Mouse (Mus musculus): ENCODE results near the gene Mrpl54. TPM values are rescaled to one million over a fixed set of nuclear protein-coding genes. Genes with fewer than 3 reads are reported as not detected.

Gene Mrpl54
- polyA plus RNA-seq, 1 experiment from 2014 or later, result 240 TPM

GRCm38 (mm10) chr10:81284189-81284588 is 17.5 kb upstream of the Mrpl54 start:
- WGBS, result 50% methylated on average over 6 of the region's 6 CpGs
- no peak overlapping the region for H3K27ac ChIP-seq (ENCODE audit: low read depth, low read length)
- H3K9me3 ChIP-seq (ENCODE audit: control insufficient read depth, low read length), result no peaks in the 10 kb centered on the region
- no peak for ATAC-seq (ENCODE audit: low FRiP score, low TSS enrichment)
- peaks cover 24% of the 10 kb centered on the region for H3K27me3 ChIP-seq (ENCODE audit: control insufficient read depth, insufficient read depth, low read length)
- H3K4me2 ChIP-seq (replicated peaks; ENCODE audit: low read depth, low read length), result peak overlapping the region; percentile 85; the same call in 1 of the 2 replicates
- H3K4me1 ChIP-seq (ENCODE audit: control insufficient read depth, insufficient read depth, low read length), result peaks cover 16% of the 10 kb centered on the region; the same call in 1 of the 2 replicates
- H3K36me3 ChIP-seq (ENCODE audit: control insufficient read depth, insufficient read depth, low read length), result no peaks in the 10 kb centered on the region
- peak overlapping the region; percentile 52; the same call in 1 of the 2 replicates for H3K4me3 ChIP-seq (ENCODE audit: low read length)
- H3K9ac ChIP-seq (ENCODE audit: low read depth, low read length), result peak overlapping the region; percentile 34; the same call in 1 of the 2 replicates

- WGBS, result 24% methylated on average over 10 of the region's 10 CpGs
- no peak for ATAC-seq (ENCODE audit: low FRiP score, low TSS enrichment)
- Histone ChIP-seq H3K27me3 (ENCODE audit: control insufficient read depth, insufficient read depth, low read length) (peaks cover 13% of the 10 kb centered on the region), H3K4me2 (replicated peaks; ENCODE audit: low read depth, low read length) (no peak overlapping the region), H3K9ac (ENCODE audit: low read depth, low read length) (no peak overlapping the region), H3K9me3 (ENCODE audit: control insufficient read depth, low read length) (no peaks in the 10 kb centered on the region), H3K4me1 (ENCODE audit: control insufficient read depth, insufficient read depth, low read length) (peaks cover 3% of the 10 kb centered on the region; the same call in 1 of the 2 replicates), H3K27ac (ENCODE audit: low read depth, low read length) (no peak overlapping the region), H3K36me3 (ENCODE audit: control insufficient read depth, insufficient read depth, low read length) (no peaks in the 10 kb centered on the region), H3K4me3 (ENCODE audit: low read length) (no peak overlapping the region)
Measured at GRCm38 (mm10) chr10:81279496-81279895, 12.8 kb upstream of the Mrpl54 start.

- H3K36me3 ChIP-seq (ENCODE audit: control insufficient read depth, insufficient read depth, low read length), result peaks cover 10% of the 10 kb centered on the region
- no peaks in the 10 kb centered on the region for H3K27me3 ChIP-seq (ENCODE audit: control insufficient read depth, insufficient read depth, low read length)
- no peak overlapping the region for H3K9ac ChIP-seq (ENCODE audit: low read depth, low read length)
- WGBS, result 83% methylated on average over 22 of the region's 22 CpGs
- H3K4me2 ChIP-seq (replicated peaks; ENCODE audit: low read depth, low read length), result no peak overlapping the region
- H3K4me1 ChIP-seq (ENCODE audit: control insufficient read depth, insufficient read depth, low read length), result no peaks in the 10 kb centered on the region
- no peak for ATAC-seq (ENCODE audit: low FRiP score, low TSS enrichment)
- no peak overlapping the region for H3K27ac ChIP-seq (ENCODE audit: low read depth, low read length)
- no peaks in the 10 kb centered on the region for H3K9me3 ChIP-seq (ENCODE audit: control insufficient read depth, low read length)
- no peak overlapping the region for H3K4me3 ChIP-seq (ENCODE audit: low read length)
Measured at GRCm38 (mm10) chr10:81277676-81278075, 10.9 kb upstream of the Mrpl54 start.

- no peak for ATAC-seq (ENCODE audit: low FRiP score, low TSS enrichment)
- H3K36me3 ChIP-seq (ENCODE audit: control insufficient read depth, insufficient read depth, low read length), result peaks cover 33% of the 10 kb centered on the region
- WGBS, result 94% methylated on average over 19 of the region's 19 CpGs
Measured at GRCm38 (mm10) chr10:81273842-81274241, 7.1 kb upstream of the Mrpl54 start.

GRCm38 (mm10) chr10:81272356-81272755 is 5.6 kb upstream of the Mrpl54 start:
- peaks cover 33% of the 10 kb centered on the region for H3K36me3 ChIP-seq (ENCODE audit: control insufficient read depth, insufficient read depth, low read length)
- H3K9ac ChIP-seq (ENCODE audit: low read depth, low read length), result no peak overlapping the region
- no peak overlapping the region for H3K27ac ChIP-seq (ENCODE audit: low read depth, low read length)
- no peaks in the 10 kb centered on the region for H3K27me3 ChIP-seq (ENCODE audit: control insufficient read depth, insufficient read depth, low read length)
- H3K4me2 ChIP-seq (replicated peaks; ENCODE audit: low read depth, low read length), result no peak overlapping the region
- no peak for ATAC-seq (ENCODE audit: low FRiP score, low TSS enrichment)
- WGBS, result 94% methylated on average over 21 of the region's 21 CpGs
- peaks cover 10% of the 10 kb centered on the region; the same call in 1 of the 2 replicates for H3K4me1 ChIP-seq (ENCODE audit: control insufficient read depth, insufficient read depth, low read length)
- H3K9me3 ChIP-seq (ENCODE audit: control insufficient read depth, low read length), result no peaks in the 10 kb centered on the region
- no peak overlapping the region for H3K4me3 ChIP-seq (ENCODE audit: low read length)

More at GRCm38 (mm10) chr10:81273842-81274241, 7.1 kb upstream of the Mrpl54 start:
- Histone ChIP-seq H3K4me3 (ENCODE audit: low read length) (no peak overlapping the region), H3K4me2 (replicated peaks; ENCODE audit: low read depth, low read length) (no peak overlapping the region), H3K27ac (ENCODE audit: low read depth, low read length) (no peak overlapping the region), H3K27me3 (ENCODE audit: control insufficient read depth, insufficient read depth, low read length) (no peaks in the 10 kb centered on the region), H3K9me3 (ENCODE audit: control insufficient read depth, low read length) (no peaks in the 10 kb centered on the region), H3K4me1 (ENCODE audit: control insufficient read depth, insufficient read depth, low read length) (peaks cover 5% of the 10 kb centered on the region; the same call in 1 of the 2 replicates), H3K9ac (ENCODE audit: low read depth, low read length) (no peak overlapping the region)

- H3K4me2 ChIP-seq (replicated peaks; ENCODE audit: low read depth, low read length), result peak overlapping the region; percentile 91
- peak overlapping the region; percentile 79 for H3K4me3 ChIP-seq (ENCODE audit: low read length)
- no peaks in the 10 kb centered on the region for H3K27me3 ChIP-seq (ENCODE audit: control insufficient read depth, insufficient read depth, low read length)
- peak overlapping the region; percentile 89 for H3K9ac ChIP-seq (ENCODE audit: low read depth, low read length)
- H3K9me3 ChIP-seq (ENCODE audit: control insufficient read depth, low read length), result no peaks in the 10 kb centered on the region
- ATAC-seq (ENCODE audit: low FRiP score, low TSS enrichment), result no peak
- peaks cover 51% of the 10 kb centered on the region for H3K36me3 ChIP-seq (ENCODE audit: control insufficient read depth, insufficient read depth, low read length)
- peaks cover 19% of the 10 kb centered on the region; the same call in 1 of the 2 replicates for H3K4me1 ChIP-seq (ENCODE audit: control insufficient read depth, insufficient read depth, low read length)
- no peak overlapping the region for H3K27ac ChIP-seq (ENCODE audit: low read depth, low read length)
- WGBS, result 82% methylated on average over 16 of the region's 16 CpGs
Measured at GRCm38 (mm10) chr10:81268643-81269412, 2.1 kb upstream of the Mrpl54 start.

- H3K4me1 ChIP-seq (ENCODE audit: control insufficient read depth, insufficient read depth, low read length), result peaks cover 19% of the 10 kb centered on the region; the same call in 1 of the 2 replicates
- H3K9me3 ChIP-seq (ENCODE audit: control insufficient read depth, low read length), result no peaks in the 10 kb centered on the region
- WGBS, result under 1% methylated on average over 23 of the region's 23 CpGs
- no peak overlapping the region for H3K27ac ChIP-seq (ENCODE audit: low read depth, low read length)
- H3K36me3 ChIP-seq (ENCODE audit: control insufficient read depth, insufficient read depth, low read length), result peaks cover 50% of the 10 kb centered on the region
- H3K4me2 ChIP-seq (replicated peaks; ENCODE audit: low read depth, low read length), result peak overlapping the region; percentile 91
- H3K4me3 ChIP-seq (ENCODE audit: low read length), result peak overlapping the region; percentile 79
- H3K27me3 ChIP-seq (ENCODE audit: control insufficient read depth, insufficient read depth, low read length), result no peaks in the 10 kb centered on the region
- ATAC-seq (ENCODE audit: low FRiP score, low TSS enrichment), result peak; percentile 50; the same call in 1 of the 2 replicates
- H3K9ac ChIP-seq (ENCODE audit: low read depth, low read length), result peak overlapping the region; percentile 89
Measured at GRCm38 (mm10) chr10:81268056-81268455, 1.3 kb upstream of the Mrpl54 start.

- Histone ChIP-seq H3K27ac (ENCODE audit: low read depth, low read length) (no peak overlapping the region), H3K9ac (ENCODE audit: low read depth, low read length) (peak overlapping the region; percentile 85; the same call in 1 of the 2 replicates), H3K4me1 (ENCODE audit: control insufficient read depth, insufficient read depth, low read length) (peaks cover 19% of the 10 kb centered on the region; the same call in 1 of the 2 replicates), H3K4me3 (ENCODE audit: low read length) (peak overlapping the region; percentile 73), H3K27me3 (ENCODE audit: control insufficient read depth, insufficient read depth, low read length) (no peaks in the 10 kb centered on the region), H3K4me2 (replicated peaks; ENCODE audit: low read depth, low read length) (peak overlapping the region; percentile 75), H3K36me3 (ENCODE audit: control insufficient read depth, insufficient read depth, low read length) (peaks cover 38% of the 10 kb centered on the region), H3K9me3 (ENCODE audit: control insufficient read depth, low read length) (peaks cover 2% of the 10 kb centered on the region; the same call in 1 of the 2 replicates)
- ATAC-seq (ENCODE audit: low FRiP score, low TSS enrichment), result no peak
- 98% methylated on average over 8 of the region's 8 CpGs for WGBS
Measured at GRCm38 (mm10) chr10:81265540-81265939, 1.2 kb downstream of the Mrpl54 start.

GRCm38 (mm10) chr10:81261025-81261424 is 5.7 kb downstream of the Mrpl54 start:
- no peak overlapping the region for H3K9ac ChIP-seq (ENCODE audit: low read depth, low read length)
- H3K4me2 ChIP-seq (replicated peaks; ENCODE audit: low read depth, low read length), result no peak overlapping the region
- H3K4me1 ChIP-seq (ENCODE audit: control insufficient read depth, insufficient read depth, low read length), result peaks cover 13% of the 10 kb centered on the region; the same call in 1 of the 2 replicates
- 91% methylated on average over 4 of the region's 4 CpGs for whole genome bisulfite sequencing
- peaks cover 4% of the 10 kb centered on the region; the same call in 1 of the 2 replicates for H3K9me3 ChIP-seq (ENCODE audit: control insufficient read depth, low read length)
- no peak overlapping the region for H3K27ac ChIP-seq (ENCODE audit: low read depth, low read length)
- no peak overlapping the region for H3K4me3 ChIP-seq (ENCODE audit: low read length)
- peaks cover 29% of the 10 kb centered on the region for H3K27me3 ChIP-seq (ENCODE audit: control insufficient read depth, insufficient read depth, low read length)
- peaks cover 36% of the 10 kb centered on the region for H3K36me3 ChIP-seq (ENCODE audit: control insufficient read depth, insufficient read depth, low read length)
- no peak for ATAC-seq (ENCODE audit: low FRiP score, low TSS enrichment)

All from kidney, embryonic 14.5 days (tissue).